Mouse (Mus musculus): Measurements from ENCODE around the gene Plcd3.

Plcd3 gene

DNA sequence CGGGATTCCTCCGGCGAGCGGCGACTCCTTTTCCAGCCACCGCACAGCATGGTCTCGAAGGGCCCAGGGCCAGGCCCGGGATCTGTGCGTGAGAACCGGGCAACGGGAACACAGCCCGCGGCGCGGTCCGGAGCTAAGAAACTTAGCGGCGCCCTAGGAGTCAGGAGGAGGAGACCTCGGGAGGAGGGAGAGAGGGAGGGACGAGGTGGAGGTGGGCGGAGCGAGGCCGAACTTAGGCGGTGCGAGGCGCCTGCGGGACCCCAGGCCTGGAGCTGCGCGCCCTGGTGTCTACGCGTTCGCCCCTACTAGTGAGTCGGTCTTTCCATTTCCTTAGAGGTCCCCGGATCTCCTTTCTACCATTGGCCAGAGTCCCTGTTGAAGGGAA, at the start of gene Plcd3, which contains the start of gene Acbd4:
Gene Plcd3, minus strand, starts transcription at position 178 of the 385 bp plus-strand sequence.
Gene Acbd4, plus strand, starts transcription at position 202 of the 385 bp plus-strand sequence.
- DNase-seq (ENCODE audit: low read depth, low spot score) = peak; percentile 61

DNA sequence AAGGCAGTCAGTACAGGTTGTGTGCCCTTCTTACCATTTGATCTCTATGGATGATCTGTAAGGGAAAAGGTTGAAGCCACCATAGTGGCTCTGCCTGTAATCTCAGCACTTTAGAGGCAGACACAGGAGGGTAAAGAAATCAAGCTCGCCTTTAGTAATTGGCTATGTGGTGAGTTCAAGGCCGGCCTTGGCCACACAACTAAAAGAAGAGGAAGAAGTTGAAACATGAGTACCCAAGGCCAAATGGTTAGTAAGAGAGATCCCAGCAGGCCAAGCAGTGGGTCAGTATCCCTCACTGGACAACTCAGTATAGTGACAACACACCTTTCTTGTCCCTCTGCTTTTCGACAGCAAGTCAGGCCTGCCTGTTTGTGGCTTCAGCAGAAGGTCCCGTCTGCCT, 48.3 kb upstream of the Plcd3 start:
- no peak for DNase-seq (ENCODE audit: low read depth, low spot score)

DNA sequence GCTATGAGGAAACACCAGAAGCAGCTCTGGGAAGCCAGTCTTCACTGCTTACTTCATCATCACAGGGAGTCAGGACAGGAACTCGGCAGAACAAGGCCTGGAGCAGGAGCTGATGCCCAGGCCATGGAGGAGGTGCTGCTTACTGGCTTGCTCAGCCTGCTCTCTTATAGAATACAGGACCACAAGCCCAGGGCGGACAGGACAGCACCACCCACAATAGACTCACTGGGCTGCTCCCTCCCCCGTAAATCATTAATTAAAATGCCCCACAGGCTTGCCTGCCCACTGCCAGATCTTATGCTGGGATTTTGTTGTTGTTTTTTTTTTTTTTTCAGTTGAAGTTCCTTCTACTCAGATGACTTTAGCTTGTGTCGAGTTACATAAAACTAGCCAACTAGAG, 46.3 kb upstream of the Plcd3 start:
- no peak for DNase-seq (ENCODE audit: low read depth, low spot score)

DNA sequence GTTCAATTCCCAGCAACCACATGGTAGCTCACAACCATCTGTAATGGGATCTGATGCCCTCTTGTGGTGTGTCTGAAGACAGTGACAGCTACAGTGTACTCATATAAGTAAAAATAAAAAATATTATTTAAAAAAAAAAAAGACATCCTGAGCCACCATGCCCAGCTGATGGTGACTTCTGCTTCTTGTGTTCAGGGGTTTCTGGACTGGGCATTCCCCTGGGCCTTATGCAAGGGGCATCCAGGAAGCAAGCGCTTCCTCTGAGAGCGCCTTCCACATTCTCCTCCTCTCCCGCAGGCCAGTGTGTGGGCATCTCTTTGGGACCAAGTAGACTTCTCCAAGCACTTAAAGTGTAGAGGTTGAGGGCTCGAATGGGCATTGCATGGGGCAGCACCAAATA, 44.9 kb upstream of the Plcd3 start:
- DNase-seq (ENCODE audit: low read depth, low spot score) = no peak

DNA sequence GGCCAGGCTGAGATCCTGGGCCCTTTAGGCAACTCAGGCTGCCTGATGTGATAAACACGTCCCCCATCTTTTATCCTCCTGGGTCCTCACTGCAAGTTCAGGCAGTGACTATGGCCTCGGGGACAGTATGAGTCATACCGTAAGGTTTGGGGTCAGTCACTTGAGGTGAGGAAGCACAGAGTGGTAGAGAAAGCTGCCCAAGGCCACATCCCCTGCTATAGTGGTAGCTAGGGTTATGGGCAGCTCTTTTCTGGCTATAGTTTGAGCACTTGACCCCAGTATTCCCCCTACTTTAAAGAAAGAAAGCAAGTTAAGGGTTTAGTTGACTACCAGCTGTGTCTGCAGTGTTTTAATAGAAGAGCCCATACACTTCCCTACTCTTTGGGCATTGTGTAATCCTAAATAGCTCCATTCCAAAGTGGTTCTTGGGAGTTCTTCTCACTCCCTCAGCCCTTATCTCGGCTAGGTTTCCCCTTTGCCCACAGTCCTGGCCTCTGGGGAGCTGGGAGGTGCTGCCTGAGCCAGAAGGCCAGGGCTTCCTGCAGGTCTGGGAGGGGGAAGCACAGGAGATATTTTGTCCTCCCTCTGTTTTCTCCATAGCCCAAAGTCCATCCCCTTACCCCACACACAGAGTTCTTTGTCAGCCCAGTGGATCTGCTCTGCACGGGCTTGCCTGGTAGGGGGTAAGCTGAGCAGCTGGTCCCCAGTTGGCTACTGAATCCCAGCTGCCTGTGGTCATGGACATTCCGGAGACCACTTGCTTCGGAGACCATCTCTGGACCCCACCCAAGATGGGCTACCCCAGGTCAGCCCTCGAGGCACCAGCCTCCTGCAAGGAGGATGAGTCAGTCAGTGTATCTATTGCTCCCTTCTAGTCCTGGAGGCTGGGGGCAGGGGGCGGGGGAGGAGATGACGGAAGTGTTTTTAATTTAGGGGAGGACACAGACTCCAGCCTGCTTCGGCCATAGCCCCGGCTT, 43.1 kb upstream of the Plcd3 start:
- DNase-seq (ENCODE audit: low read depth, low spot score) = no peak

DNA sequence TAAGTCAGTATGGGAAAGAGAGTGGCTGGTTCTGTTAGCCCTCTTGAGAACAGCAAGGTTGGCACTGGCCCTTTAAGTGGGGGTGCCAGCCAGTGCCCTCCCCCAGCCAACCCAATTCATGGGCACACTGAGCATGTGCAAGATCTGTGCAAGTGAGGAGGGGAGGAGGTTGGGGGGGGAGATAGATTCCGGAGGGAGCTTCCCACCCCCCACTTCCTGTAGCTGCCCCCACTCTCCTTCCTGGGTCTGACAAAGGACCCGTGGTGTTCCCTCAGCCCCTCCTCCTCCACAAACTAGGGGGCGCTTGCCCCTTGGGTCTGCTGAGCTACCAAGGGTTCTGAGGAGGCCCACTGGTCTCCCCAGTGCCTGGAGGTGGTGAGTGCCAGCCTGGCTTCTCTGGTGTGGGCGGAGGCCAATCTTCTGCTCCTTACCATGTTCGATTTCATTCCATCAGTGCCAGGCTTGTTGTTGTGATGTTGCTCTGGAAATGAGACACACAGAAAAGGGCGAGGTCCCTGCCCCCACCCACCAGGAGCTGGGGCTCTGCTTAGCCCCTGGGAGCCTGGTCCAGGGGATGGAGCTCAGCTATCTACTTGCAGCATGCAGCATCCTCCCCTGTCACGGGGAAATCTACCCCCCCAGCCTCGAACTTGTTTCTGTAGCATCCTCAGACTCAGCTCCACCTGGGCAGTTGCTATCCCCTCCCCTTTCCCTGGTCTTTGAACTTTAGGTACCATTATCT, 41.2 kb upstream of the Plcd3 start:
- DNase-seq (ENCODE audit: low read depth, low spot score) = peak; percentile 40

DNA sequence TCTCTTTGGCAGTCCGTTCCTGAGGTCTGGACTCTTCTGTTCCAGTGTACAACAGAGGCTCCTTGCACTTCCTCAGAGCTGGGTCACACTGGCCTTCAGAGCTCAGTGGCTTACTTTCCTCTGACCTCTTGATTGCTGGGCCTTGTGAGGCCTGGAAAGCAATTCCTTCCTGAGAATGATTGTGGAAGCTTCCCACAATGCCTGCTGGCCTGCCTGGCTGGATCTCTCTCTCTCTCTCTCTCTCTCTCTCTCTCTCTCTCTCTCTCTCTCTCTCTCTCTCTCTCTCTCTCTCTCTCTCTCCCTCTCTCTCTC, 40.4 kb upstream of the Plcd3 start:
- no peak for DNase-seq (ENCODE audit: low read depth, low spot score)

DNA sequence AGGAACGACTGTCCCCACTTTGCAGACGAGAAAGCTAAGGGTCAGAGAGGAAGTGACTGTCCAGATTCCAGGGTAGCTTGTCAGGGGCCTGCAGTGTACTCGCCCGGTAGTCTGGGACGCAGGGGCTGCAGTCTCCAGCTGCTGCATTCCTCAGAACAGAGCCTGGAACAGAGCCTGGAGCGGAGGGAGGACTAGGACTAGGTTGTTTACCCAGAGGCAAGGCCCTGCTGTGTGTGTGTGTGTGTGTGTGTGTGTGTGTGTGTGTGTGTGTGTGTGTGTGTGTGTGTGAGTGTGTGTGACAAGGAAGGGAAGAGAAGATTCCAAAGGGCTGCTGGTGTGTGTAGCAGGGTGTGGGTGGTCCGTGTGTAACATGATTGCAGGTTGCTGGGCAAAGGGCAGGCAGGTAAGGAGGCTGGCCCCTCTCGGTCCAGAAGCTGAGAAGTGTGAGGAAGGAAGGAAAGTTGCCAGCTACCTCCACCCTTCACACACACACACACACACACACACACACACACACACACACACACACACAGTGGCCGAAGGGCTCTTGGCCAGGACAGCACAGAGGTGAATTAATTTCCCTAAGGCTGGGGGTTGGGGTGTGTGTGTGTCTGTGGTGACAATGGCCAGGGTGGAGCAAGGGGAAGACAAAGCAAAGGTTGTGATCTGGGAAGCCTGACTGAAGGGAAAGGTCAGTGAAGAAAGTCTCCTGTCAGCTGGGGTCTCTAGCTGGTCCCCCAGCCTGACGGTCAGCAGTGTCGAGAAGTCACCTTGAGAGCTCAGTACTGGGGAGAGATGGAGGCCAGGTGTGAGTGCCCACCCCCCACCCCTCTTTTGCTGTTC, 39.9 kb upstream of the Plcd3 start:
- DNase-seq (ENCODE audit: low read depth, low spot score) = no peak

DNA sequence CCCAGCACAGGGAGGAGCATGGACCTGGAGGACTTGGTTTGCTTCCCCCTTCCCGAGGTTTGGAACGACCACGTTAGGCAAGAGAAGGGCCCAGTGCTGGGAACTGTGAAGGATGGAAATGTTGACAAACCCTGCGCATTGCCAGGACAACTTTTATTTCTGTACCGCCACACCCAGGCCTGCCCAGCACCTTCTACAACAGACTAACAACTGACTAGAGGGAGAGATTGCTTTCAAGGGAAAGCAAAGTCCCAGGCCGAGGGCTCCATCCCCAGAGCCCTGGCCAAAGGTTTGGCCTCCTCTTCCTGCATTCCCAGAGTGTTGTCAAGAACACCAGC, 39.3 kb upstream of the Plcd3 start:
- no peak for DNase-seq (ENCODE audit: low read depth, low spot score)

DNA sequence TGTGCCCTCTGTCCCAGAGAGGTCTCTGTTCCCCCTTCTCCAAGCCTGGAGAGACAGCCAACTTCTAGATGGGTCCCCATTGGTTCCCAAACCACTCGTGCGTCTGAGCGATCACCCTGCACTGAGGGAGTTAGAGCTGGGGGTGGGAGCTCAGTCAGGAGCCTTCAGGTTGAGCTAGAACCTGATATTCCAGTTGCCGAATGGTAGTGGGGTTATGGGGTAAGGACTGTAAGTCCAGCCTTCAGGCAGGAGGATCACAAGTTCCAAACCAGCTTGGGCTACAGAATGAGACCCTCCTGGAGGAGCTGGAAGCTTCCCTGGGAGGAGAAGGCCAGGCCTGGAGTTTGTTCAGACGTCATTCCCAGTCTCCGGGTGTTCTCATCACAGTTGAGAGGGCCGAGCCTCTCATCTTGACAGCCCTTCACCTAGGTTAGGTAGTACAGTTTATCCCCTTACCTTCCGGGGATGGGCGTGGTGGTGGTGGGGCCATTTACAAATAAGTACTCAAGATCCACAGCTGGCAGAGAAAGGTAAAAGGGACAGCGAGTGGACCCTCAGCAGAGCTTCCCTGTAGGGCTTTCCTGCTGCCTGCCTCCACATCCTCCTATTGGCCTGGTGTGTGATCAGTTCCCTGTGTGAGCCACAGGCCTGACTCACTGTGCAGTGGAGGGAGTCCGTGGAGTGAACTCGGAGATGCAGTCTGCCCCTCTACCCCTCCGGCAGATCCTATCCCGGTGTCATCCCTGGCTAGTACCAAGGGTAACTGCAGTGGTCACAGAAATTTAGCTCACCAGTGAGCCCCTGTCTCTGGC, 38.7 kb upstream of the Plcd3 start:
- DNase-seq (ENCODE audit: low read depth, low spot score) = no peak

DNA sequence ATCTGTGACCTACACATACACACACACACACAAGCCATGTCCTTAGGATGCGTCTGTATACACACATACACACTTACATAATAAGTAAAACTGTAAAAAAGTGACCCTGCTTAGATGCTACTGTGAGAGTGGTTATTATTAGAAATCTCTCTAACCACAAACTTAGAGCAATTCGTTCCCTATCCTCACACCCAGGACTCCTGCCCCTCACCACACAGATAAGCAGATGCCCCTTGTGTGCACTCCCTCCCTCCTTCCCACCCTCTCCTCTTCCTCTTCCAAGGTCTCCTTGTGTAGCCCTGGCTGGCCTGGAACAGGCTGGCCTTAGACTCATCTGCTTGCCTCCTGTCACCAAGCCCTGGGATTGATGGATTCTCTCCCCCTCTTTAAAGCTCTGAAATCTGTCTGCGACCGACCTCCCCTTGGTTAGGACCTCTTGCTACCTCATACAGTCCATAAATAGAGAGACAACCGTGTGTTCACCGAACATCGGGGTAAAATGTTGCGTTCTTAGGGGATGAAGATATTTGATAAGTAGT, 34.6 kb upstream of the Plcd3 start:
- no peak for DNase-seq (ENCODE audit: low read depth, low spot score)

DNA sequence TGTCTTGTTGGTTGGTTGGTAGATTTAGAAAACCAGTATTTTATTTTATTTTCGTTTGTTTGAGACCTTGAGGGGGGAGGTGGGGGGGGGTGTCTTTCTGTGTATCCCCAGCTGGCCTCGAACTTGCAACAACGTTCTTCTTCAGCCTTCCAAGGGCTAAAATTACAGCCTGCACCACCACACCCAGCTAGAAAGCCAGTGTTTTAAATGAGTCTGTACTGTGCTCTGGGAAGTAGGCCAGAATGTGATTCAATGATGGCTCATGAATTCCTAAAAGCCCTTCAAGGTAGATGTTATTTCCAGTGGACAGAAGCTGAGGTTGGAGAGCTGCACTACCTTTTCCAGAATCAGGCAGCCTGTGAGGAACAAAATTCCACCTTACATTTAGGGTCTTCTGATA, 32.8 kb upstream of the Plcd3 start:
- no peak for DNase-seq (ENCODE audit: low read depth, low spot score)

DNA sequence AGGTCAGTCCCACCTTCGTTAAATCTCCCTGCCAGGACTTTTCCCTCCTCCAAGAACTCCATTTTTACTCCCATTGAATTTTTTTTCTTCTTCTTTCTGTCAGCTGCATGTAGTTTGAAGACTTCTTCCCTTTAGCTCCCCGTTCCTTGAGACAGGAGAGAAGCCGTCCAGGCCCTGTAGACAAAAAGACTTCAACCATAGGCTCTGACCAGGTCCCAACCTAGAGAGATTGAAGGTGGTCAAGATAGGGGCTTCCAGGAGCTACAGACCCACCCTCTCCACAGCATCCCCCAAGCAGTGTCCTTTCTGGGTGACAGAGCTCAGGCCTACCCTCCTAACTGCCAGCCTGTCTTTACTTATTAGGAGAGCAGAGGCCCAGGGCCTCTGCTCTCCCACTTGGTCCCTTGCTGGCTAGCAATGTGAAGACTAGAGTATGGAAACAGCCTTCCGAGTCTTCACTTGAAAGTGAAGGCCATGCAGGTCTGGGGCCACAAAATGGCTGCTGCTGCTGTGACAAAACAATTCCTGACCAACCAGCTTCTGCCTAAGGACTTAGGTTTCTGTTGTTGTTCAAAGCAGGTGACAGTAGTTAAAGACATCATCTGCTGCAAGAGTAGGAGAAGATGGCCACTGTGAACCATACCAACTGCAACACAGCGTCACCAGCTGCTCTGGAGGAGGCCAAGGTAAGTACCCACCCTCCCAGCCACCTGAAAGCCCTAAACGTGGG, 32.2 kb upstream of the Plcd3 start:
- DNase-seq (ENCODE audit: low read depth, low spot score) = no peak

DNA sequence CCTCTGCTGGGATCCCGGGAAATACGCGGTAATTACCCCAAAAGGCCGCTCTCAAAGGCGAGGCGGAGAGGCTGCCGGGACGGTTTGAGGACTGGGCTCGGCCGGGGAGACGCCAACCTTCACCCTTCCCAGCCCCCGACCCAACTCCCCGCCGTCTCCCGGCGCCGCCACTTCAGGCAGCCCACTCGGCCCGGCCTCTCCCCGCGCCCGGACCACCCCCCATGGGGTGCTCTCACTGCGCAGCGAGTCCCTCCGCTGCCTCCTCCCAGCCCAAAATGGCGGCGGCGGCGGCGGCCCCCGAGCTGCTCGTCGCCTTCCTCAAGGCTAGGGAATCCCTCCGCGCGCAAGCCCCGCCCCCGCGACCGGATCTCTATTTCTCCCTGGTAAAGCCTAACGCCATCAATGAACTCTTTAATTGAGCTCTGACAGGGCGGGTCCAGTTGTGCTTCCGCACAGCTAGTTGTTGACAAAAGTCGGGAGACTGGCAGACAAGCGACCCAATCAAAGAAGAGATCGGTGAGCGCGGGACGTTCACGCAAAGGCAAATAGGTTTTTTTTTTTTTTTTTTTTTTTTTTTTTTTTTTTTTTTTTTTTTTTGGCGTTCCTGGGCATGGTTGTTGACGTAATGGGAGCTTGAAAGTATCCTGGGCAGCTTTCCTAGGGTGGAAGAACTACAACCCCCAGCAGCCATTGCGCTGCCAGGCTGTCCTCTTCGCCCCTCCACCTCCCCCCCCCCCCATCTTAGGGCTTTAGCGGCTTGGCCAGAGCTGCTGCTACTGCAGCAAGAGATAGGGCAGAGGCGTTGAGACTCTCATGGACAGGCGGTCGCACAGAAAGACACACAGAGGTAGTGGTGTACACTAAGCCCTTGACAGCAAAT, 31.4 kb upstream of the Plcd3 start:
- peak; percentile 100 for DNase-seq (ENCODE audit: low read depth, low spot score)

DNA sequence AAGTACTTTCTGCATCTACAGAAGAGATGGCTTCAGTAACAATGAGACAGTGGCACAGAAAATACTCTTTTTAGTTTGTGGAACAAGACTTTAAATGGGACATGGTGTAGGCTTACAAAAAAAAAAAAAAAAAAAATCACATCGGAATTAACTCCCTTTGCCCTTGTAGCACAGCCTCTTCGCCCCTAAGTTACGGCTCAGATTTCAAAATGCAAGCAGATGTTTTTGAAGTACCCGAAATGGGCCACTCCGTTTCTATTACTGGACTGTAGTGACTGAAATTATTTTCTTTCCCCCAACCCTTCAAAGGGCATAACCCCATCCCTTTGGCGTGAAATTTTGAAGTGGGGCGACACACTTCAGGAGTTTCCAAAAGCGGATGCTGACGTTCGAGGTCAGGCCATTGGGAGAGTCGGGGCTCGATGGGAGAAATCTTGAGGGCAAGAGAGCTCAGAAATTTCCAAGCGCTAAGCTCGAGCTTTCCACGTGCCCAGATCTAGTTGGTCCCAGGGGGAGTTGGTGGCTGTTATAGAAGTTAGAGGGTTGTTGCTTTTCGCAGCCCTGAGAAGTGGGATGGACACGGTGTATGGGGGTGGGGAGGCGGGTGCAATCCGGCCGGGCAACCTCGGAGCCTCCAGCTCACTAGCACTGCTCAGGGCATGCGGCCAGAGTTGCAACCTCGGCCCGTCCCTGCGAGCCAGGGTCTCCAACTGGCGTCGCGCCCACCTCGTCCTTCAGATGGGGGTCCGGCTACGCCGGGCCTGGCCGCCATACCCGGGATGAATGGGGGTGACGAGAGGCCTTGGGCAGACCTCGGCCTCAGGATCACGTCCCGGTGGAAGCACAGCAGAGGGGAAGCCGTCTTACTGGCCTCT, 30.5 kb upstream of the Plcd3 start, which contains the start of gene Hexim2:
Gene Hexim2, plus strand, starts transcription at position 729 of the 875 bp plus-strand sequence.
- DNase-seq (ENCODE audit: low read depth, low spot score) = peak; percentile 55

DNA sequence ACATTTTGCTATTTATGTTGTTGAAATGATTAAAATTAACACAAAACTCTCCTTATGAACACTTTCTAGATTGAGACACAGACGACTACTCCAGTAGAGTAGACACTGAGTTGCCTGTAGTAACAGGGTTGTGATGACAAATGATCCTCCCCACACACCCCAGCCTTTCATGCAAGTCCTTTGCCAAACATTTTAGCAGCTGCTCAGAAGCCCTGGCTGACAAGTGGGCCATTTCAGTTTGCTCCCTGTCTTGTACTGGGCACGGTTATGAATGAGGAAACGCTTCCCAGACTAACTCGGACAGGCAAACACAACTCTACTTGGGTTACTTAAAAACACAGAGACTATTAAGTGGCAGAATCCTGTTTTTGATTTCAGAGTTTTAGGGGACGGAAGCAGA, 18.9 kb upstream of the Plcd3 start:
- DNase-seq (ENCODE audit: low read depth, low spot score) = no peak

DNA sequence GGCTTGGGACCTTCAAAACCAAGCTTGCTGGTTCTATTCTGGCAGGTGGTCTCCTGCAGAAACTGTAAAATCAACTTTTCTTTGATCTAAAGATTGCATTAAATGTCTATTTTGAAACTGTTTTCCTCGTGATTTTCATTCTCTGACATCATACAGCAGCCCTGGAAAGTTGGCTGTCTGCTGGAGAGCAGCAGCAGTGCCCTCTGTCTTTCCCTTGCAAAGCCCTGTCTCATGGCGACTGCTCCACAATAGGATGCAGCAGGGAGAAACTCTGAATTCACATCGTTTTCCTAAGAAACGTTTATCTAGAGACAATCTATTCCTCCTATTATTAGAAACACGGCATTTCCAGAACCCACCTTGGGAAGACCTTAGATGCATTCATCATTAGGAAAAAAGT, 18.2 kb upstream of the Plcd3 start:
- DNase-seq (ENCODE audit: low read depth, low spot score) = no peak

DNA sequence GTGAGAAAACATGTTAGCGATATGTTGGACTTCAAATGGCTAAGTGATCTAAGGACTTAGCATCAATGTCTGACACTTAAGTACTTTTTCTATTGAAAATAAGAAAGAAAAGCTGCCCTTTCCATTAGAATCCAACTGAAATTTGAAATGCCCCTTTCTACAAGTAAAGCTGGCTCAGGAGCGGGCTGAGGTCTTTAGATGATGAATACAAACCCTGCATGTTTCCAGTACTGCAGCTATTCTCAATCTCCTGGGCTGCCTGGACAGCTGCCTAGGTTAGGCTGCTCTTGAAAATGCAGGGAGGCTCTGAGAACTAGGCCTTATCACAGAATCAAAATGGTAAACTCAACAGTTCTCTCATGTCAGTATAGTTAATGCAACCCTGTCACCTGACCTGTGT, 17.4 kb upstream of the Plcd3 start:
- no peak for DNase-seq (ENCODE audit: low read depth, low spot score)

Data from forelimb bud, embryonic 11.5 days (tissue).